Mouse (Mus musculus): Measurements from ENCODE around the gene Nomo1. TPM values are rescaled to one million over a fixed set of nuclear protein-coding genes. Genes with fewer than 3 reads are reported as not detected.

Nomo1 gene
- total RNA-seq, 1 experiment from 2014 or later = 72.1 TPM

- no peak for ATAC-seq (replicated peaks; ENCODE audit: low read depth, poor library complexity, severe bottlenecking)
These were observed 6.4 kb downstream of the Nomo1 start for GRCm38 (mm10) chr7:46039873-46040272.

GRCm38 (mm10) chr7:46044106-46044505 lies 10.6 kb downstream of the Nomo1 start:
- ATAC-seq (replicated peaks; ENCODE audit: low read depth, poor library complexity, severe bottlenecking) = no peak

GRCm38 (mm10) chr7:46045882-46046281 lies 12.4 kb downstream of the Nomo1 start:
- ATAC-seq (replicated peaks; ENCODE audit: low read depth, poor library complexity, severe bottlenecking) = peak; percentile 41; the same call in 1 of the 2 replicates

- no peak for ATAC-seq (replicated peaks; ENCODE audit: low read depth, poor library complexity, severe bottlenecking)
These were observed 14.5 kb downstream of the Nomo1 start for GRCm38 (mm10) chr7:46047873-46048562.

- ATAC-seq (replicated peaks; ENCODE audit: low read depth, poor library complexity, severe bottlenecking) = no peak
These were observed 16.5 kb downstream of the Nomo1 start for GRCm38 (mm10) chr7:46049981-46050380.

GRCm38 (mm10) chr7:46052161-46052821 lies 18.8 kb downstream of the Nomo1 start:
- ATAC-seq (replicated peaks; ENCODE audit: low read depth, poor library complexity, severe bottlenecking) = no peak; the same call in 1 of the 2 replicates

- ATAC-seq (replicated peaks; ENCODE audit: low read depth, poor library complexity, severe bottlenecking) = no peak
These were observed 20.1 kb downstream of the Nomo1 start for GRCm38 (mm10) chr7:46053566-46053965.

GRCm38 (mm10) chr7:46058882-46059281 lies 25.4 kb downstream of the Nomo1 start:
- ATAC-seq (replicated peaks; ENCODE audit: low read depth, poor library complexity, severe bottlenecking) = peak; percentile 78

GRCm38 (mm10) chr7:46060688-46061087 lies 27.2 kb downstream of the Nomo1 start:
- ATAC-seq (replicated peaks; ENCODE audit: low read depth, poor library complexity, severe bottlenecking) = no peak

- no peak for ATAC-seq (replicated peaks; ENCODE audit: low read depth, poor library complexity, severe bottlenecking)
These were observed 28.1 kb downstream of the Nomo1 start for GRCm38 (mm10) chr7:46061614-46062013.

GRCm38 (mm10) chr7:46063296-46063695 lies 29.8 kb downstream of the Nomo1 start:
- no peak for ATAC-seq (replicated peaks; ENCODE audit: low read depth, poor library complexity, severe bottlenecking)

GRCm38 (mm10) chr7:46068831-46069230 lies 35.3 kb downstream of the Nomo1 start:
- no peak for ATAC-seq (replicated peaks; ENCODE audit: low read depth, poor library complexity, severe bottlenecking)

GRCm38 (mm10) chr7:46076844-46077243 lies 43.3 kb downstream of the Nomo1 start:
- no peak for ATAC-seq (replicated peaks; ENCODE audit: low read depth, poor library complexity, severe bottlenecking)

- no peak for ATAC-seq (replicated peaks; ENCODE audit: low read depth, poor library complexity, severe bottlenecking)
These were observed 44.2 kb downstream of the Nomo1 start for GRCm38 (mm10) chr7:46077675-46078074.

- no peak for ATAC-seq (replicated peaks; ENCODE audit: low read depth, poor library complexity, severe bottlenecking)
These were observed 50.5 kb downstream of the Nomo1 start for GRCm38 (mm10) chr7:46084024-46084423.

- peak; percentile 63 for ATAC-seq (replicated peaks; ENCODE audit: low read depth, poor library complexity, severe bottlenecking)
These were observed 51.5 kb downstream of the Nomo1 start for GRCm38 (mm10) chr7:46084839-46085513.

GRCm38 (mm10) chr7:46086378-46086777 lies 52.9 kb downstream of the Nomo1 start:
- ATAC-seq (replicated peaks; ENCODE audit: low read depth, poor library complexity, severe bottlenecking) = no peak

- no peak for ATAC-seq (replicated peaks; ENCODE audit: low read depth, poor library complexity, severe bottlenecking)
These were observed 54.7 kb downstream of the Nomo1 start for GRCm38 (mm10) chr7:46088241-46088640.

- ATAC-seq (replicated peaks; ENCODE audit: low read depth, poor library complexity, severe bottlenecking) = no peak
These were observed 59.3 kb downstream of the Nomo1 start for GRCm38 (mm10) chr7:46092803-46093202.

GRCm38 (mm10) chr7:46096136-46096535 lies 62.6 kb downstream of the Nomo1 start:
- ATAC-seq (replicated peaks; ENCODE audit: low read depth, poor library complexity, severe bottlenecking) = peak; percentile 79

GRCm38 (mm10) chr7:46097319-46097783 lies 63.9 kb downstream of the Nomo1 start:
- no peak for ATAC-seq (replicated peaks; ENCODE audit: low read depth, poor library complexity, severe bottlenecking)

Data from common myeloid progenitor, adult 5-6 weeks (primary cell).